Mouse (Mus musculus): ENCODE data around the gene Gse1.

The Gse1 gene

DNA sequence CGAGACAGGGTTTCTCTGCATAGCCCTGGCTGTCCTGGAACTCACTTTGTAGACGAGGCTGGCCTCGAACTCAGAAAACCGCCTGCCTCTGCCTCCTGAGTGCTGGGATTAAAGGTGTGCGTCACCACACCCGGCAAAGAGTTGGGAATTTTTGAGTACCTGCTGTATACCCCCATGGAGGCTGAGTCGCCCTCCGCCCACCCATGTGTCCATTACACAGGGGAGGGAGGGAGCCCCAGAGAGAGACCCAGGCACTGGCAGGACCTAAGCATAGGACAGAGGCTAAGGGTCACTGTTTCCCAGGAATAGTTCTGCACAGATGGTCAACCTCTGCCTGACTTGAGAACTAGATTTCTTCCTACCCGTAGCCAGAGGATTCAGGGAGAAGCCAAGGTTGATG is 279.0 kb downstream of the Gse1 start:
- CTCF ChIA-PET, result no interaction called here

DNA sequence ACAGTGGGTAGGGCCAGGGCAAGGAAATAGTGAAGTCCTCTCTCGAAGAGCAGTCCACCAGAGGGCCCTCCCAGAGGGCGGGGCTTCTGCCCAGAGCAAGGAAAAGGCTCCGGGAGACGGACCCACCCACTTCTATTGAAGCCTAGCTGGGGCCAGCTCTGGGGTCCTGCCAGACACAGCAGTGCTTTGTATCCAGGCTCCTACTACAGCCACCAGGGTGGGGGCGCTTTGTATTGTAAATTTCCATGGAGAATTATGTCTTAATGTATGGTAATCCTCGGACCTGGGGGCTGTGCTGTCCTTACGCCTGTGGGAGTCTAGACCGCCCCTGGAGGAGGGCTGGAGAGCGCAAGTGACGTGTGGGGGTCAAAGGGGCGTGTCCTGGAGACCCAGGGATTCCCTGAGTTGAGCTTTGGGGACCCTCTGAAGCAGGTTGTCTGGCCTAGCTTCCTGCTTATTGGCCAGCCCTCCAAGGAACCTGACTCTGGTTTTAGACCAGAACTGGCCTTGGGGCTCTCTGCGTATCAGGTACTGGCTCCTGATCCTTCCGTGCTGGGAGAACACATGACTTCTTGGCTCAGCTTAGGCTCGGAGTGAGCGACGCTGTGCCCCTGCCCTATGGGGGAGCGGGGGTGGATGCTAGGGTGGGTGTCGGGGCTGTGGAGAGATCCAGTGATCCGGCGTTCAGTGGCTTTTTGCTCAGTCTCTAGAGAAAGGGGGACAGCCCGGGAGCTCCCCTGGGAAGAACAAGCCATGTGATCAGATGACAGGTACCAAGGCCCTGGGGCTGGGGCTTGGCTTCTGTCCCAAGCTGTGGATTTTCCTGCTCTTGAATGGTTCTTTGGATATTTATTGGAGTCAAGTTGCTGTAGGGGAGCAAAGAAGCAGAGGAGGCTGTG is 281.1 kb downstream of the Gse1 start:
- CTCF ChIA-PET, result interaction anchor here (0.7 to 1.0 kb wide), 2 partner anchors 23 to 150 kb away, joined by 3 to 4 read pairs; no protein-coding TSS in a partner anchor

DNA sequence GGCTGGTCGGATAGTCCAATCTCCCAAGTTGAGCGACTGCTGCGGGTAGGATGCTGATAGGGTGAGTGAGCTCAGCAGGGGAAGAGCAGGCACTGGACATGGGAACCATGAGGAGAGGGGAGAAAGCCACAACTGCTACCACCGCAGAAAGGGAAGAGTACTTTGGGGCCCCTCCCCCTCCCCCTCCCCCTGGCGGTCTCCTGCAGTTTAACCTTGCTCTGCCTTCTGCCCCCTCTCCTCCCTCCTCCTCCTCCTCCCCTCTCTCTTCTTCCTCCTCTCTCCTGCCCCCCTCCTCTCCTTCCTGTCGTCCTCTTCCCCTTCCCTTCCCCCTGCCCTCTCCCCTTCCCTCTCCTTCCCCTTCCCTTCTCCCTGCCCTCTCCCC is 281.8 kb downstream of the Gse1 start:
- CTCF ChIA-PET, result interaction anchor here (0.7 kb wide), 1 partner anchor 150 kb away, joined by 4 read pairs; no protein-coding TSS in a partner anchor

DNA sequence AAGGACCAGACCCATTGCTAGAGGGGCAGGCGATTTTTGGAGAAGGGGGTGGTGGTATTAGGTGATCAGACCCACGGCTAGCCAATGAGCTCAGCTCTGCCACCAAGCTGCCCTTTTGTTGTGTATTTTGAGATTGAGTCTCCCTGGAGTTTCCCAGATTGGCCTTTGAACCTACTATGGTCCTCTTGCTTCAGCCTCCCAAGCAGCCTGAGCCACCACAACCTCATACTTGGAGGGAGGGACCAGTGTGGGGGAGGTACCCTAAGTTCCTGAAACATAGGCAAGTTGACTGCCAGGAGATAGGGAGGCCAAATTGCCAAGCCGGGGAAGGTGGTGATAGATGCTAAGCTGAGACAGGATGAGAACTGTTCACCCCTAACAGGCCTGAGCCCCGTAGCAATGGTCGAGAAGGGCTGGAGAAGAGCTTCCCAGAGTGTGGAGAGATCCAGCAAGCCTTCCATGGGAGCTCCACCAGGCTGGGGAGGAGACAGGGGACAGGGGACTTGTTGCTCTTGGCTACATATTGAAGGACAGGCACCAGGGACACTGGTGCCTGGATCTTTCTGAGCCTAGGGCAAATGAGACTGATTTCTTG is 282.7 kb downstream of the Gse1 start:
- CTCF ChIA-PET, result no interaction called here

DNA sequence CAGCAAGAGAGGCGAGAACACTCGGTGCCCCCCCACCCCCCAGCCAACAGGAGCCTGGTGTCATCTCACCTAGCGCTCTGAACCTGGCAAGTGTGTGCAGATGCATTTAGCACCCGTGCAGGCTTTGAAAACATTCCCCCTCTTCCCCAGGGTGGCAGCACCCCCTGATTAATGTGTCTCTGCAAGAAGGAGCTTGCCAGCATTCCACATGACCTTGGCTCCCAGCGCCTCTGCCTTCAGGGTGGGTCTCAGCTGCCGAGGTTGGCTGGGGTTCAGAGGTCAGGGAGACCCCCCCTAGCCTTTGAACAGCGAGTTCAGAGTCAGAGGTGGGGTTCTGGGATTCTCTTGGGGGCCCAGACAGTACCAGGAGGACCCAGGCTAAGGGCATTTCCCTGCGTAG is 283.5 kb downstream of the Gse1 start:
- CTCF ChIA-PET, result no interaction called here

DNA sequence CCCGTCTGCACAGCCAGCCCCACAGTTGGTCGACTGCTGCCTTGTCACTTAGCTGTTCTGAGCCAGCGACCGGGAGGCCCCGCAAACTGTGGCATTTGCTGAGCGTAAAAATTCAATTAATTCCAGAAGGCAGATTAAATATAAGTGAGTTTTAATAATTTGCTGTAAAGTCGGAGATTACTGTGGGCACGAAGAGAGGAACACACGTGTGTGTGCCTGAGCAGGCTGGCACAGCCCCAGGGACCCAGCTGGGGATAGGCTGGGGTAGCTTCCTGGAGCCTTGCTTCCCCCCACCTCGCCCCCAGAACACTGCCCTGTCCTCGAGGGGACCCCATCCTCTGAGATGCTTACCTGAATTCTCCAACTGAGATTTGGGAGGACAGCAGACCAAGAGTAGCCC is 284.1 kb downstream of the Gse1 start:
- CTCF ChIA-PET, result no interaction called here

DNA sequence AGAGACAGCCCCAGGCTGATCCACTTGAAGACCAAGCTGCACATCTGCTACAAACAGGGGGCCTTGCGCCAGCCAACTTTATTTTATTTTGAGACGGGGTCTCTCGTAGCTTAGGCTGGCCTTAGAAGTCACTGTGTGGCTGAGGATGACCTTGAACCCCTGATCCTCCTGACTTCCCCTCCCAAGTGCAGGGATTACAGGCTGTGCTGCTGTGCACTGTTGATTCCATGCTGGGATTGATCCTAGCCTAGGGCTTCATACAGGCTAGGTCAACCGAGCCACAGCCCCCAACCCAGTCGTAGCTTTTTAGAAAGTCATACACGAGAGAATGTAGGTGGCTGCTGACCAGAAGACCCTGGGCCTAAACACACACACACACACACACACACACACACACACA is 284.9 kb downstream of the Gse1 start:
- CTCF ChIA-PET, result interaction anchor here (0.8 kb wide), 1 partner anchor 9 kb away, joined by 3 read pairs; no protein-coding TSS in a partner anchor

DNA sequence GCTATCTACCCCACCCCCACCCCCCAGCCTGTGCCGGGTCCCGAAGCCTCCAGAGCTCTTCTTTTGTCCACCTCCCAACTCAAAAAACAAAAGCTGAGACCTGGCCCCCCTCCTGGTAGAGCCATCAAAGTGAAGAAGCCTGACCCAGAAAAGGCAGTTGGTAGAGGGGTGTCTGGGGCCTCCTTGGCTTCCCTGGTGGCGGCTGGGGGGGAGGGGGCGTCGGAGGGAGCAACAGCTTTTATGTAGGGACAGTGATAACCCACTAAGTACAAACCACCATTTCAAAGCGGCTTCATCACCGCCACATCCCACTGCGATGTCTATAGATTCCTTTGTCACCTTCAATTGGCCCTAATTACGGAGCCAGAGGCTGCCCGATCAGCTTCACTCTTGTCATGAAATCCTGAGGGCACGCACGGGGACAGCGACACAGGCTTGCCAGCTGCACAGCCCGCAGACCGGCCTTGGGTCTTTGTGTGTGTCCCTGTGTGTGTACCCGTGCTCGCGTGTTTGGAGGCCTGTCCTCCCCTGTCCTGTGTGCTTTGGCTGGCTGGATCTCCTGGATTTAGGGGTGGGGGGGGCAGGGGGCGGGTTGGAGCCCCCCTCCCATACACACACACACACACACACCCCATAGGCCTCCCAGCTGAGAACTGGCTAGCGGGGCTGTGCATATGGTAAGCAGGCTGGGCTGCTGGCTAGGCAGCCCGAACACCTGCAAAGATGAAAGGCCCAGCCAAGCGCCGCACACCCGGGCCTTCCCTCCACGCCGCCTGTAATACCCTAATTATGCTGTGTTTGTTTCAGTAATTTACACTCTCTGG is 285.6 kb downstream of the Gse1 start:
- CTCF ChIA-PET, result interaction anchor here (0.7 to 0.8 kb wide), 2 partner anchors 10 to 284 kb away, joined by 3 to 11 read pairs; no protein-coding TSS in a partner anchor

DNA sequence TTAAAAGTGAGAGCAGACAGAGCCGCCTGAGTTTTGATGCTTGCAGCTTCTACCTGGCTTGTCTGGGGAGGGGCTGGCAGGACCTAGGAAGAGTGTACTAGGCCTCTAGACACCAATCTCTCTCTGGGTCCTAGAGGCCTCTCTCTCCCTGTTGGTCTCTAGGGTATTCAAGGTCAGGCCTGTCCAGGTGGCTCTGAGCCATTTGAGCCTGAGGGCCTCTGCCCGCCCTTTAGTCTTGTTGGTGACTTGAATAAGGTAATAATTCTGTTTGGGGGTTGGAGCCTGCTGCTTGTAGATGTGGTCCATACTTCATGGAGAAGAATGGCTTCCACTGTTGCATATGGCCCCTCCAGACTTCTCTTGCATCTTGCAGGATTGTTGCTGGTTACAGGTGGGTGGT is 287.0 kb downstream of the Gse1 start:
- CTCF ChIA-PET, result no interaction called here

DNA sequence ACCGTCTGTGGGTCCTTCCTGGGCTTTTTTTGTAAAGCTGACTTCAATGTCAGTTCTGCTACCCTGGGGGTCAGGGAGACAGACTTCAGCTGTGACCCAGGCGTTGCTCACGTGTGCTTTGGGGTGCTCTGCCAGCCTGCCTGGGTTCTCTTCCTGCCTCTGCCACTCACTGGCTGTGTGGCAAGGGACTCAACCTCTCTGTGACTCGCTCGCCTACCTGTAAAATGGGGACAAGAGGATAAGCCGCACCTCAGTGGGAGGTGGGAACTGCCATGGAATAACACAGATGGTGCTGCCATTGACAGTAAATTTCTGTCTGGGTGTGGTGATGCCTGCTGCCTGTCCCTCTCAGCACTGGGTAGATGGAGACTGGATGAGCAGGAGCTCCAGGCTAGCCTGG is 287.4 kb downstream of the Gse1 start:
- CTCF ChIA-PET, result no interaction called here

DNA sequence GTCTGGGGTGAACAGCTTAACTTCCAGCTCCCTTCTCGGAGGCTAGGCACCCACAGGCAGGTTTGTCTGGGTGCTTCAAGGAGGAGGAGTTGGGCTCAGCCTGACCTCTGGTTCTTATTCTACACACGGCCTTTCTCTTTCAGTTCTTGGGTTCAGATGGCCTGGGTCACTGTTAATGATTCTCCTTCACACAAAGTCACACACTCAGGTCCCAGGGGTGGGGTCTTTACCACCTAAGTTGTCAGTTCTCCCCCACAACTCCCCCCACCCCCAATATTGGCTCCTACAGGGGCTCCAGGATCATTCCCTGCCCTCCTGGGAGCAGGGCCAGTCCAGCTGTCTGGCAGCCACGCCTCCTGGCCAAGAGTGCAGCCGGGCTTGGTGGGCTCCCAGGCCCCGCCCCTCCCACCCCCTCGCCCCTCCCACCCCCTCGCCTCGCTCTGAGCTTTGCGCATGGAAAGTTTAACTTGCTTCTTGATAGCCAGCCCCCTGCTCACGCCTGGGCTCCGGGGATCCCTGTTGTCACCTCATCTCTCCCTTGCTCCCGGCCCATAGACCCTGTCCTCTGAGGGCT is 288.0 kb downstream of the Gse1 start:
- CTCF ChIA-PET, result no interaction called here

DNA sequence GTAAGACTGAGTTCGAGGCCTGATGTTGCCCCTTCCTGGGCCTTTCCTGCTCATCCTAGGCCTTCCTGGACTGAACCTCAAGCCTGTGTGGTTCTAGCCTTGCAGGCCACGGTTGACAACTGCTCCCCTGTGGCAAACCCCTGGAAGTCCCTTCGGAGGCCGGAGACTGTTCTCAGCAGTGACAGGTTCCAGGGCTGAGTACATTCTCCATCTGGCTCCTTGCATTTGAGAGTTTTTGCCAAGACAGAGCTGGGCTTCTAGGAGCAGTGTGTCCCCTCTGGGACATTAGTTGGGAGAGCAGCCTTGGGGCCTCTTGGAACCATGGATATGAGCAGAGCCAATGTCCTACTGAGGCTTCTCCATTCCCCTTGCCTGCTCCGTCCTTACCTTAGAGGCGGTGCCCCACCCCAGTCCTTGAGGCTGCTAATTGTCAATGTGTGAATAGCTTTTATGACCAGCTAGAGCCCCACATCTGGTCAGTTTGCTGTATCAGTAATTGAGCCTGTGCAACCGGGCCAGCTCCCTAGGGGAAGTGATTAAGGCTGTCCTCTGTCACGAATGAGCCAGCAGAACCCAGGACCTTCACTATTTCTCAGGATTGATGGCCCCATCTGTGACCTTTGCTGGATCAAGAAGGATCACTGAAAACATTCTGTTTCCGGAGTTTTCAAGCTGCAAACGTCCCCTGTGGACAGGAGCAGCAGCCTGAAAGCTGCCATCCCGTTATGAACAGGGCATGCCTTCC is 289.6 kb downstream of the Gse1 start:
- CTCF ChIA-PET, result no interaction called here

DNA sequence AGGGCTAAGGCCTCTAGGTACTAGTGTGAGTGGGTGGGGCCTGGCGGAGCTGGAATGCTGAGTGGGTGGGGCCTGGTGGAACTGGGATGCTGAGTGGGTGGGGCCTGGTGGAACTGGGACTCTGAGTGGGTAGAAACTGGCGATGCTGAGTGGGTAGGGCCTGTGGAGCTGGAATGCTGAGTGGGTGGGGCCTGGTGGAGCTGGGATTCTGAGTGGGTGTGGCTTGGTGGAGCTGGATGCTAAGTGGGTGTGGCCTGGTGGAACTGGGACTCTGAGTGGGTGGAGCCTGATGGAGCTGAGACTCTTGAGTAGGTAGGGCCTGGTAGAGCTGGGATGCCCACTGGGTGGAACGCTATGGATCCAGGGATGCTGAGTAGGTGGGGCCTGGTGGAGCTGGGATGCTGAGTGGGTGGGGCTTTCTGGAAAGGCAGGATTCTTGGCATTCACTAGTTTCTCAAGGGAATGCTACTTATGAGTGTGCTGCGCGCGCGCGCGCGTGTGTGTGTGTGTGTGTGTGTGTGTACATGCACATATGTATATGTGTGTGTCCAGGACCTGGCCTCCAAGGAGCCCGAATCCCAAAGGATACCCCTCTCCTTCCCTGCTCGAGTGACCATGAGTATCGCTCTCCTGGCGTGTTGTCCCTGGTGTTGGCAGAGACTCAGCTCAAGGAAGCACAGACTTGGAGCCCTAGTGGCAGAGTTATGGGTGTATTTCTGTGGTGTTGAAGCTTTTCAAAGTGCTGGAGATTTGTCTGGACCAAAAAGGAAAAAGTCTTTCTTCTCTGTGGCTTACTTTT is 290.7 kb downstream of the Gse1 start:
- CTCF ChIA-PET, result no interaction called here

DNA sequence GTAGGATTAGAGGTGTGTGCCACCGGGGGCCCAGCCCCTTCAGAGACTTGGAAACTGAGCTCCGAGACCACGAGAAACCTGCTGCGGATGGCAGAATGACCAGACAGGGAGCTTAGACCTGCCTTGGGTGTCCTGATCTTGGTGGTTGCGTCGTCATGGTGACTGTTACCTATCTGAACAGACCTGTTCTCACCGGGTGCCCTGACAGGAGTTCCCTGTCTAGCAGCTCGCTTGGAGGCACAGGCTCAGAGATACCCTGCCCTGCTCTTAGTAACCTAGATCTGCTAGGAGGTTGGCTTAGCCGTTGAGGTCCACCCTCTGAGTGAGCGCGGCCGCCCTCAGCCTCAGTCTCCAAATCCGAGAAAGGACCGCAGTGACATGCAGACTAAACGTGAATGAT is 292.0 kb downstream of the Gse1 start:
- CTCF ChIA-PET, result no interaction called here

DNA sequence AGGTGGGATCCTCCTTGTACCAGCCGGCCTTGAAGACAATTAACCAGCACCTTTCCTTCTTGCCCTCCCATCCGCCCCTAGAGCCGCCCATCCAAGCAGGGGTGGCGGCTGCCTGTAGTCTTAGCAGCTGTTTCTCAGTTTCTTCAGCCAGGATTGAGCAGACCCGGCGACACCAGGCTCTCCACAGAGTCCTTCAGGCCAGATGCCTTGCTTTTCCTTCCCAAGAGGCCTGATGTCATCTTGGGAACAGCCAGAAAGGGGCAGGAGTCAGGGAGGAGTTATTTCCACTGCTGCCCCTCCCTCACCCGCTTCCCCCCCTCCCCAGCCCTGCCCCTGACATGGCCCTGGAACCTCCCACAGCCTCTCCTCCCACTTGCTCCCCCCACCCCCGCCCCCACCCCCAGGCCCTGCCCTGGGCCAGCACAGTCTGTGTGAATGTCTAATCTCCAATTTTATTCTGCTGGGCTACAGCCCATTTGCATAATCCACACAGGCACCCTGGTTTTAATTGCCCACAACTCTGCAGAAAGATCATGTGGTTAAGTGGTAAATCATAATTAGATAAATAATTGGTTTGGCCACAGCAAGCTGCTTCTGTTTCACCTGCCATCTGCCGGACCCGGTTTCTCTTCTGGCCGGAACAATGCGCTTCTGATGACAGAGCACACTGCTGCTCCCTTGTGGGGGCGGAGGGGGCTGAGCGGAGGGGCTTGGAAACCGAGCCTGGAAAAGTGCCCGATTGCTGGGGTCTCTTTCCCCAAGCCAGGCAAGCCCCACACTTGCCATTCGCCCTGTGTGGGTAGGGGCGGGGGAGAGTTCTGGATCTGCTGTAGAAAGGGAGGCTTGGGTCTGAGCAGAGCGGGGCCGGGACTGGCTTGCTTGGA is 292.7 kb downstream of the Gse1 start:
- CTCF ChIA-PET, result no interaction called here

DNA sequence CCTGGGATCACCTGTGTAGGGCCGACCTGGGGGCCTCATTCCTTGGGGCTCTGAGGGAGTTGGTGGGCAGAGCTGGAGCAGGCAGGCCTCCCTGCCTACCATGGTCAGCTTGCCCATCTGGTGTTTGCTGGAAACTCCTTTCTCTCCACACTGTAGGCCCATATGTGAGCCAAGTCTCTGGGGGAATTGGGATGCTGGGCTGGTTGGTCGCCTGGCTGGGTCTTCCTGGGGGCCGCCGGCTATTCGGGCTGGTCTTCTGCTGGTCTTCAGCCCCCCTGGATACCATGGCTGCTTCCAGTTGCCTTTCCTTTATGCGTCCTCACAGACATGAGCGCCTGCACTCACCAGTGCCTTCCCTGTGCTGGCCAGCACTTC is 293.3 kb downstream of the Gse1 start:
- CTCF ChIA-PET, result no interaction called here

DNA sequence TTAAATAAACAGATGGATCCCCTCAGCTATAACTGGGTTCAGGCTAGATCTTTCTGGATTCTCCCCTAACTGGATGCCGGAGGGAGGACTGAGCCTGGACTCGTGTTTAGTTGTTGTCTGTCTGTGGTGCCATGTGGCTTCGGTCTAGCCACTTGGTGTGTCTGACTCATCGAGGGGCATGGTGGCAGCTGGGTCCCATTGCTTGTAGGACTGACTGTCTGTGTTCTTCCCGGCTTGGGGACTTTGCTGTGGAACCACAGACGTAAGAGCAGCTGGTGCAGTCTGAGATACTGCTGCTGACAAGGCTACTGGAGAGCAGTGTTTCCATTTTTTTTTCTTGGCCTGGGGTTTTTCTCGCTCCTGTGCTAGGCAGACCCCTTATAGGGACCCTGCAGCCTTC is 295.4 kb downstream of the Gse1 start:
- CTCF ChIA-PET, result no interaction called here

DNA sequence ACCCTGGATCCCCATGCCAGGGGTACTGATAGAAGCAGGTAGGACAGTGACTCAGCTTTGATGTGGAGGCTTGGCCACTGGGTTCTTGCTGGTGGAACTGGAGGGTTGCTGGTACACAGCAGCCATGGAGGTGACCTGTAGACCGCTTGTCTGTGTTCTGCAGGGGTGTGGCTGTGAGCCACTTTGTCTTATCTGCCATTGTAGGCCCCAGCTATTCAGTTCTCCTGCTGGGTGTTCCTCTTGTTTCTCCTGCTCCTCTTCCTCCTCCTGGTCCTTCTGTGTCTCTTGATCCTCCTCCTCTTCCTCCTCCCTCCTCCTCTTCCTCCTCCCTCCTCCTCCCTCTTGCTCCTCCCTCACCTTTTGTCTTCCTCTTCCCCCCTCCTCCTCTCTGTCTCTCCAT is 296.9 kb downstream of the Gse1 start:
- CTCF ChIA-PET, result no interaction called here

DNA sequence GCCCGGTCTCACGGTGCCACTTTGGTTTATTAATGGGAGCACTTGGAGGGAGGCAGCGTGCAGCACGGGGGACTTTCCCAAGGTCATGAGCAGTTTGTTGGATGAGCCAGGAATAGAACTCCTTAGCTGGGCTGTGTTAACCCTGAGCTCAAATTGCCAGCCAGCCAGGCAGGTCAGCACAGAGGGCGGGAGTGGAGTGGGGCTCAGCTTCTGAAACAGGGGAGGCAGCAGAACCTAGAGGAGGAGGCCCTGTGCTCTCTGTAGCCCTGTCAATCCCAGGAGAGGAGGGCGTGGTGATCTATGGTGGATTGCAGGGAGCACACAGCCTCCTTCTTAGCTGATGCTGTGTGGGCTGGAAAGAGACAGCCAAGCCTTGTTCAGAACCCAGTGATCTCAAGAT is 297.6 kb downstream of the Gse1 start:
- CTCF ChIA-PET, result interaction anchor here (1.1 kb wide), 1 partner anchor 20 kb away, joined by 3 read pairs; no protein-coding TSS in a partner anchor

DNA sequence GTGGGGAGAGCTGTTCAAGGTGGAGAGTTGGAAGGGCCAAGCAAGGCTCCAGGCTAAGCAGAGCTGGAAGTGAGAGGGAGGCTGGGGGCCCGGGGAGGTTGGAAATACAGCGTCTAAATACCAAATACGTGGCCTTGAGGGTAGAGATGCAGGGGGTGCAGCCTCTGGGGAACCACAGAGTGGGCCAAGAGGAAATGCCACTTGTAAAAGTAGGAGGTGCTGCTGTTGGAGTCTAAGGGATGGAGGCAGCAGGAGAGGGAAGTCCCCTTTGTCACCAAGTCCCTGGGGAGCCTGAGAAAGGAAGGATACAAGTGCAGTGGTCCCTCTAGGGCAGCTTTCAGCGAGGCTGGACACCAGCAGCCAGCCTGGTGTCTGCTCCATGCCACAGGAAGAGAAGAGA is 298.3 kb downstream of the Gse1 start:
- CTCF ChIA-PET, result interaction anchor here (1.1 kb wide), 1 partner anchor 21 kb away, joined by 3 read pairs; no protein-coding TSS in a partner anchor
